Mouse (Mus musculus) liver (tissue): ENCODE data around the gene Rpl18.

Source experiments
- DNase-seq: peaks from one replicate; pipeline ENCODE4 v3.0.0-alpha.2; 2020; ENCODE audit warnings: mixed read lengths

Rpl18 gene

DNA sequence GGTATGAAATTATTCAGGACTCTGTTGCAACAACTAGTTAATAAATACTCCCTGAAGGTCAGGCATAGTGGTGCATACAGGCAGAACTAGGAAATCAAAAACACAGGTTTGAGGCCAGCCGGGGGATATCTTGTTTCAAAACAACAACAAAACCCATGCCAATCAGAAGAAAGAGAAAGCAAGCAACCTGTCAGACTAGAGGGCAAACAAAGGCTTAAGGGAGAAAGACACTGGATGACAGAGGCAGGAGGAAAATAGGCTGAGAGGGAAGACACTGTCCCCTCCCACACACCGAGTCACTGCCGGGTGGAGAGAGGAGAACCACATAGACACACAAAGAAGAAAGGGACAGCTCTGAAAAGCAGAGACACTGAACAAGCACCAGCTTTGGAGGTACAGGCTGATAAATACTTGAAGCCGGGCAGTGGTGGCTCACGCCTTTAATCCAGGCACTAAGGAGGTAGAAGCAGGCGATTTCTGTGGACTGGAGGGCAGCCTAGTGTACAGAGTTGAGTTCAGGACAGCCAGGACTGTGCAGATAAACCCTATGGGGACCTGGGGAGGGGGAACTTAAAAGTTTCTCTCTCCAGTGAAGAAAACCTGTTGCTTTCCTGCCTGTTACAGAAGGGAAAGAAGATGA lies 1.3 kb upstream of the Rpl18 start:
- DNase-seq = no peak

DNA sequence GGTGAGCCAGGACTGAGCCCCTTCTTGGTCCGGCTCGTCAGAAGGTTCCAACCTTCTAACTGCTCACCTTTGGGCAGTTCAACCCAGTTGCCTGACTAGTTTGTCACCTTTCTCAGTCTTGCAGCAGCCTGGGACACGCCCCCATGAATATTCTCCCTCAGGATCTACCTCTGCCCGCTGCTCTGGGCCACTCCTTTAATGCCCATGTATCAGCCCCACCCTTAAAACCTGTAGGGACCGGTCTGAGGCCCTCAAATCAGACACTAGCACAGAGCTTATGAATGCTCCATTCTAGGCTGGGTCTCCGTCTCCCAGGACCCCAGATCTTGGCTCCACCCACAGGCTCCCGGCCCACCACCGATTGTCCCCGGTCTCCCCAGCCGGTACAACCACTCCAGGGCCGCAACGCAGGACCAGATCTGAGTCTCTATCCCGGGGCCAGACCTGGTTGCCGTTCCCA lies 597 bp upstream of the Rpl18 start:
- peak; percentile 49 for DNase-seq

DNA sequence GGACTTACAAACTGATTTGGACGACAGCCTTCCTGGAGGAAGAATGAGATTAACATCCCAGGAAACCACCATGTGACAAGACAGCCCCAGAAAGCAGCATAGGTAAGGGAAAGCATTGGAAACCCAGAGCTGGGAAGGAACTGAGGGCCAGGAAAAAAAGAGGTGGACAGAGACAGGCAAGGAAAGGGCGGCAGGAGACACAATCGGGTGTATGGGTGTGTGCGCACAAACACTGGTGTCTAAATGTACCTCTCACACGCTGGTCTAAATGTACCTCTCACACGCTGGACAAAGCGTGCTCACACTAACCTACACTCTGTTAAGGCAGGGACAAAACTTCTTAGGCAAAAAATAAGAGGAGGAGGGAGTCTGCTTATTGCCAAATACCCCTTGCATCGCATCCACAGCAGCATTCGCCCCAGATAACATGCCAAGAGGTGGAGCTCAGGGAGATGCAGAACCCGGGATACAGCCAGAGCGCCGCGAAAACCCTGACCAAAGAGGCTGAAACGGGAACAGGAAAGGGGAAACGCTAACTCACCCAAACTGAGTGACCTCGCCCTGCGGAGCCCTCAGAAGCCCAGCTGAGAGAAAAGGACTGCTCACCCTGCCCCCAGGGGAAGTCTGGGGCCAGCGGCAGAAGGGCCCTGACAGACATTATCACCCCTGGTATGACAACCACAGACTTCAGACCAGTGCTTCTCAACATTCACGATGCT lies 643 bp downstream of the Rpl18 start:
- DNase-seq = peak; percentile 48

DNA sequence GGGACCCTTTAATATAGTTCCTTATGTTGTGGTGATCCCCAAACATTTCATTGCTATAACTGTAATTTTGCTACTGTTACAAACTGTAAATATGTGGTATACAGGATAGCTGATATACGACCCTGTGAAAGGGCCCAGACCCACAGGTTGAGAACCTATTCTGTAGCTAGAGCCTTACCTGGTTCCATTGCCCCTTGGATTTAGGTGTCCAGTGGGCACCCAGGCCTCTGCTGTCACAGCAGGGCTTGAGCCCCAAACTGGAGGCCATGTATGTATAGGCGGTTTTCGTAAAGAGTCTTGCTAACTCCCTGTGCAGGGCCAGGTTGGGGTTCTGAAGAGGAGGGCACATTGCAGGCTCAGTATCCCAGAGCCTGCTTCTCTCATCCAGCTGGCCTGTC lies 1.2 kb downstream of the Rpl18 start:
- no peak for DNase-seq

DNA sequence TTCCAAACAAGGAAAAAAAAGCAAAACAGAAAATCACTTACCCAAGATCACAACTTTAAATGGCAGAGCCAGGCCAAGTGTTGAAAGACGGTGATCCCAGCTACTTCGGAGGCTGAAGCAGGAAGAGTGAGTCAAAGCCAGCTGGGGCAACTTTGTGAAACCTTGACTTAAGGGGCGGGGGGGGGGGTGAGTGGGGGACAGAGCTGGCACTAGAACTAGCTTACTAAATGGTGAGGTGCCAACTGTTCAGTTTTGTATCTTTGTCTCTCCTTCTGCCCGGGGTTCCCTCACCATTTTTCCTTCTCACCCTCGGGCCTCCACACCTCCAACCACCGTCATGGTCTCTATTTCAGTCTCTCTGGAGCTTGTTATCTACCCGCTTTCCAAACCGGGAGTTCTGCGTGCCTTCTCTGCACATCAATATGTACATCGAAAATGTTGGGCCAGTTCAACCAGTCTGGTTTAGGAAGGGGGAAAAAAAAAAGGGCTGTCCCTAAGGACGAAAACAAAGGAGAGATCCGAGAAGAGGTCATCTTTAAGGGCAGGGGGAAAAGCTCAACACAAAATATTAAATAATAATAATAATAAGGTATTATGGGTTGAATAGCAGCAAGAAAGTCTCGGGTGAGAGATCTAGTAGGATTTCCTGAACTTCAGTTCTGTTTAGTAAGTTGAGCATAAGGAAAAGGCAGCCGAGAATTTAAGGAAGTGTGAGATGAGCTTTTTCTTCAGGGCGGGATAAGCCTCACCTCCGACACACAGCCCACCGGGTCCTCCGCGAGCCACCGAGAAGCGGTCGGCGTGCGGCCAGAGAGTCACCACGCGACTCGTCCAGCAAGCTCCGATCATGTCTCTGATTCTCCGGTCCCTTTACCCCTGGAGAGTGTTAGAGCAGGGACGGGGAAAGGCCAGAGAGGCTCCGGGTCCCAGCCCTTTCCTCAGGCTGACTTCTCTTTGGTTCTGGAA lies 2.0 kb downstream of the Rpl18 start:
- no peak for DNase-seq

DNA sequence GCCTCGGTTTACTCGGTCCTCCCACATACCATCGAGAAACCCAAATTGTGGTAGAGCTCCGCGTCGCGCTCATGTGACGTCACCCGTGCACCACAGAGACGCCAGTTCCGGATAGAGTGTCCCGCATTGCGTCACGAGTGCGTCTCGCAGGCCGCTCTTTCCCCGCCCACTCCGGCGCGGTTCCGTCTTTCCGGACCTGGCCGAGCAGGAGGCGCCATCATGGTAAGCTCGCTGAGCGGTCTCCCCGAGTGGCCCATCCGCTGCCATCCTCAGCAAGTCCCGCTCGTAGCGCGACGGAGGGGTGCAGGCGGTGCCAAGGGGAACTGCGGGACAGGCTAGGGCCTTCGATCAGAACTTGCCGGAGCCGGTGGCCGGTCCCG lies 2.7 kb downstream of the Rpl18 start, which contains the start of gene Sphk2:
TSS of gene Sphk2 (minus strand) at position 85 of the 380 bp plus-strand sequence.
- peak; percentile 98 for DNase-seq

DNA sequence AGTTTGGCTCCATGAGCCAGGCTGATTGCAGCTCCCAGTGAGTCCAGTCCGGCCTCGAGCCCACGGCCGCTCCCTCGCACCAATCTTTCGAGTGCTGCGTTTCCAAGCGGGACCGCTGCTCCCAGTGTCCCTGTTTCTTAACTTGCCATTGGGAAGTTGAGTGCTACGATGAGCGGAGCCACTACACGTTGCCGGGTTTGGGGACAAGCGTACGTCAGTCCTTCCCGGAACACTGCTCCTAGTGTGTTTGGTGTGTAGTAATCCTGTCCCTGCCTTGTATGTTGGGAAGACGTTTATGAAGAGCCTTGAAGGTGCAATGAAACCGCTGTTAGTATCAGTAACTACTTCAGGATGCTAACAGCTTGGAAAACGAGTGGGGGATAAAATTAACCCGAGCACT lies 3.1 kb downstream of the Rpl18 start:
- DNase-seq = no peak

DNA sequence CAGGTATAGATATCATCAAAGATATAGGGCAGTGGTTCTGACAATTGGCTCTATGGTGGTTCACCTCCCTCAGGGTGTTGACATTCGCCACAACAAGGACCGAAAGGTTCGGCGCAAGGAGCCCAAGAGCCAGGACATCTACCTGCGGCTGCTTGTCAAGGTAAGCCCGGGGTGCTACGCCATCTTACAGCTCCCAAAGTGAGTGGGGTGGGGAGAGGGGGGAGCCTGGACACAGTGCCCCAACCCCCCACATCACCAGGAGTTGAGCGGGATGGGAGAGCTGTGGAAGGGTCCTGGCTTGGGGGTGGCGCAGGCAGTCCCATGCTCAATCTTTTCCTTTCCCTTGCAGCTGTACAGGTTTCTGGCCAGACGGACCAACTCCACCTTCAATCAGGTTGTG lies 3.9 kb downstream of the Rpl18 start:
- no peak for DNase-seq

DNA sequence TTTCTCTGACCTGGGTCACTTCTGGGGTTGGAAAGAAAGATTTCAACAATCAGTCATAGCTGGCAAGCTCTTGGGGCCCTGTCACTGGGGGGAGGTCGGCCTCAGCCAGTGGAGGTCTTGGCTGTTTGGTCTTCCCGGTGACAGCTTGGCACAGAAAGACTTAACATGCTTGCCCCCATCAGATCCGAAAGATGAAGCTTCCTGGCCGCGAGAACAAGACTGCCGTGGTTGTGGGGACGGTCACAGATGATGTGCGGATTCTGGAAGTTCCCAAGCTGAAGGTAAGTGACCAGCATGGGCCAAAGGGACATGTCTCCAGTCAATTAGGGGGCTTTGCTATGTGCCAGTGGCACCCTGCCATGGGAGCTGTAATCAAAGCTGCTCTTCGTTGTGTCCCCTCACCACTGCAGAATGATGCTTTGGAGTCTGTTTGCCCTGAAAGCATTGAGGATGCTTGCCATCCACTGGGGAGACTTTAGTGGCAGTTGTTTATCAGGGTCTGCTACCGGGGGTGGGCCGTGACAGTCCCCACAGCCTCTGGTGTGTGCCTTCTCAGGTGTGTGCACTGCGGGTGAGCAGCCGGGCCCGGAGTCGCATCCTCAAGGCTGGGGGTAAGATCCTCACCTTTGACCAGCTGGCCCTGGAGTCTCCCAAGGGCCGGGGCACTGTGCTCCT lies 4.6 kb downstream of the Rpl18 start:
- no peak for DNase-seq

DNA sequence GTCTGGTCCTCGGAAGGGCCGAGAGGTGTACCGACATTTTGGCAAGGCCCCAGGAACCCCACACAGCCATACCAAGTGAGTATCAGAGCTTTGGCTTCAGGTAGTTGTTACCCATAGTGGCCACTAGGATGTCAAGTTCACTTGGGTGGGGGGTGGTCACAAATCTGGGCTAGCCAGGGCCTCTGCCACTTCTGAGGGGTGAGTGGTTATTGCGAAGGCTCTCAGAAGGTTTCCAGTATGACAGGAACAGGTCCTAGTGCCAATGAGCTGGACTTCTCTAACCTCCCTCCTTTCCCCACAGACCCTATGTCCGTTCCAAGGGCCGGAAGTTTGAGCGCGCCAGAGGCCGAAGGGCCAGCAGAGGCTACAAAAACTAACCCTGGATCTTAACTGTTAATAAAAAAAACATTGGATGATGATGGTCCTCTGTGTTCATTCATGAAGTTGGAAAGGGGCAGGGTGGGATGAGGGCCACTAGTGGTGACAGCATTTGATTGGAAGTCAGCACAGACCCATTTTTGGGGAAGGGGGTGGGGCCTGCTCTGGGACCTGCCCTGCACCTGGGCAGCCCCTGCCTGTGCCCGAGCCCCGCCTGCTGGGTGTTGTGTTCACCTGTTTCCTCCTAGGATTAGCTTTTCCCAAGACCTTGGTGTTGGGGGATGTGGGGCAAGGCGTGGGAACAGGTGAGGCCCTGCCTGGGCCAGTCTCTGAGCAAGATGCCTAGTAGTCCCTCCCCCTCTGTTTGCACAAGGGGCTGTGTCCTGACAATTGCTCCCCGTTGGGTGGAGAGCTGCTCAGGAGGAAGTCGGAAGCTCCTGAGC lies 5.4 kb downstream of the Rpl18 start, which contains the start of gene Fam83e:
TSS of gene Fam83e (plus strand) at position 800 of the 821 bp plus-strand sequence.
- no peak for DNase-seq

DNA sequence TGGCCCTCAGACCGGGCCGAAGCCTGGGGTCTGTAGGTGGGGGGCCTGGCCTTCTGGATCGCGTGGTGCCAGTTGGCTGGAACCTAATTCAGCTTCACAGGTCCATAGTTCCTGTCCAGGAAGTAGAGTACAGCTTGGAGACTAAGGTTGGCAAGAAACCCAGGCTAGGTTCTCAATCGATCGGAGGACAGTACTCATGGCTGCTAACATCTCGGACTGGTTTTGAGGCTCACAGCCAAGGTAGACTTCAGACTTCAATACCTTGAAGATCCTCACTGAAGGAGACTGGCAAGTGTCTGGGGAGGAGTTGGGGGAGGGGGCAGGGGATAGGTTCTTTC lies 5.9 kb downstream of the Rpl18 start:
- no peak for DNase-seq

DNA sequence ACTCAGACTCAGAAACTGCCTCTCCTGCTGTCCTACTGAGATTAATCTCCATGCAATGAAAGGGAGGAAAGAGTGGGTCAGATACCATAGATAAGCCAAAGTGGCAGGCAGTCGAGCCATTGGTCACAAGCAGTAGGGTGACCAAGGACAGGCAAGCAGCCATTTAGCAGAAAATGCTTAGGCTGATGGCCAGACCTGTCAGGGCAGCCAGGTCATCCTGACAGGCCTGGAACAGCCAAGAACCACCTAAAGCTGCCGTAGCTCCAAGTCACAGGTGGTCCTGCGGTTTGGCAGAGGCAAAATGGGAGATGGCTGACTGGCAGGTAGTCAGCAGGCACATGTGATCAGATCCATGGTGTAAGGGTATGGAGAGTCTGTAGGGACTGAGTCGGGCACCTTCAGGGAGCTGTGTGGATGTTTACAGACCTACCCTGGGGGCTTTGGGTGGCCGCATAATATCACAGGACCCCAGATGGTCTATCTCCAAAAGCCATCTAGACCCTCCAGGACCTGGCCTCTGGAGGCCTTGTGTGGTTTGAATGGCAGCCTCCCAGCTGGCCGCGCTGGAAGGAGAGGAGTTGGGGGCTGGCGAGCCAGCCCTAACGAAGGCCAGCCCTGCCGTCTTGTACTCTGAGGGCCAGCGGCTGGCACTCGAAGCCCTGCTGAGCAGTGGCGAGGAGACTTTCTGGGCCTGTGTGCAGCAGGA lies 6.5 kb downstream of the Rpl18 start:
- DNase-seq = no peak

DNA sequence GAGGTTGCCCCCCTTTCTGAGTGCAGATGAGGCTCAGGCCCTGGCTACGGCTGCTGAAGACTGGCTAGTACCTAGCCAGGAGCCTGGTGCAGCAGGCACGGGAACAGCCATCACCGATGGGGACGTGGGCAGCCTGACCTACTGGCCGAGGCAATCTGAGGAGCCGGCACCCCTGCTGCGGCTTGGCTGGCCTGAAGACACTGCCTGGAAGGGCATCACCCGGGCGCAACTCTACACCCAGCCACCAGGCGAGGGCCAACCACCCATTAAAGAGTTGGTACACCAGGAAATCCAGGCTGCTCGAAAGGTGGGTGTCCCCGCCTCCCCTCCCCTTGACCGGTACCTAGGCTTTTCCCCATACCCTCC lies 7.1 kb downstream of the Rpl18 start:
- DNase-seq = no peak

DNA sequence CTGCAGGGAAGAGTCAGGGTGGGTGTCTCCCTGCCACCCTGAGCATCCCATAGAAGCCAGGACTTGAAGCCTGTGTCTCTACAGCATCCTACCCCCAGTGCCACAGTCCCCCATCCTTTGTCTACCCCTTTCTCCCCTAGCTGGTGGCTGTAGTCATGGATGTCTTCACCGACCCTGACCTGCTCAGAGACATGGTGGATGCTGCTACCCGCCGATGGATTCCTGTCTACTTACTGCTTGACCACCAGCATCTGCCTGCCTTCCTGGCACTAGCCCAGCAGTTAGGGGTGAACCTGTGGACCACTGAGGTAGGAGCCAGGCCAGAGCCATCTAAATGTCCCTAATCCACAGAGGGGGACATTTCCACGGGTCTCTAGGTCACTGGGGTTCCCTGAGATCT lies 8.0 kb downstream of the Rpl18 start:
- no peak for DNase-seq

DNA sequence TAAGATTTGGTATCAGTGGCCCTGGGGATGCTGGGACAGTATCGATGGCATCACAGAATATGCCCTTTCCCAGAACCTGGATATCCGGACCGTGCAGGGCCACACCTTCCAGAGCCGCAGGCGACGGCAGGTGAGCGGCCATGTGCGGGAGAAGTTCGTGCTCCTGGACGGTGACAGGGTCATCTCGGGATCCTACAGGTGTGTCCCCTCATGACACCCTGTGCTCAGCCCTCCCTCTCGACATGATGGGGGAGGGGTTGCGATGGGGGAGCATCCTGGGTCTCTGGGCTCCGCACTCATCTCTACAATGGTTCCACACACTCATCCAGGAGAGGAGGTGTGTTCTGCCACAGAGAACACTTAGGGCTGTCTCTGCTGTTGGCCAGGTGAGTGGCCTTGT lies 8.5 kb downstream of the Rpl18 start:
- no peak for DNase-seq

DNA sequence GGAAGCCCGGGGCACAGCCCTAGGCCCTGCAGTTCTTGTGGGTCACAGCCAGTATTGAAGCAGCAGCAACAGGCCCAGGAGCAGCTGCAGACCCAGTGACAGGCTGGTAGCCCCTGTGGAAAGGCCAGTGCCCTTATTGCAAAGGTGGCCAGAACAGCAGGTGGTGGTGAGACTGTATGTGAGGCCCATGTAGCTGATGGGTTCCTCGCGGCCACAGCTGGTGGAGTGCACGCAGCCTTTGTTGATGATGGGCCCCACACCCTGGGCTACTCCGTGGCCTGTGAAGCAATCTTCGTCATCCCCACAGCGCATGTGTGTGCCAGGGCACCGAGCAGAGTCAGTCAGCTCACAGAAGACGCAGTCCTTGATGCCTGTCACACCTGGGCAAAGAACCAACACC lies 9.9 kb downstream of the Rpl18 start:
- no peak for DNase-seq

DNA sequence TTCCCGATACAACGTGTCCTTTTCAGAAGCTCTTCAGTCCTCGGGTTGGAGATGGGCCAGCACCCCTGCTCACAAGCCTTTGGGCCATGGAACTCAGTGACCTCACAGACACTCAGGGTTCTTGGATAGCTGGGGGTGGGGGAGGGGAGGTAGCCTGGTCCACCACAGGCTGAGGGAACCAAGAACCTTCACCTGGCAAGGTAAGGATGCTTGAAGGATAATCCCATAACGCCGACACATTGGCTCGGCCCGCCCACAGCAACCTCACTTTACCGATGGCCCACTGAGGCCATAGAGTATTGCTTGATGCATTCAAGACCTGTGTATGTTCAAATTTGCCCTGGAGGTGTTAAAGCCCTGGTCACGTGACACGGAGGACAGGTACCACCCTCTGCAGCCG lies 10.5 kb downstream of the Rpl18 start, which contains the start of gene Spaca4:
TSS of gene Spaca4 (minus strand) at position 101 of the 400 bp plus-strand sequence.
- DNase-seq = no peak

DNA sequence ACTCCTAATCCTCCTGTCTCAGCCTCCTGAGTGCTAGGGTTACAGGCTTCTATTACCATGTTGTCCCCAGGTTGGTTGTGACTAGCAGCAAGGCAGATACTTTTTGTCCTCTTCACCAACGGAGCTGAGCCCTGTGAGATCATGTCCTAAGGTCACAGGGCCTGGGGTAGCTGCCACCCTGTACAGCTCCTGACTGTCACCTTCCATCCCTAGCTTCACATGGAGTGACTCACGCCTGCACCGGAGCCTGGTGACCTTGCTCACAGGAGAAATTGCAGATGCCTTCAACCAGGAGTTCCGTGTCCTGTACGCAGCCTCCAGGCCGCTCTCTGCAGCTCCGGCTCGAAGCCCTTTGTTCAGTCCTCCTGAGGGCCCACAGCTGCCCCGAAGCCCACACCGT lies 11.2 kb downstream of the Rpl18 start:
- no peak for DNase-seq

DNA sequence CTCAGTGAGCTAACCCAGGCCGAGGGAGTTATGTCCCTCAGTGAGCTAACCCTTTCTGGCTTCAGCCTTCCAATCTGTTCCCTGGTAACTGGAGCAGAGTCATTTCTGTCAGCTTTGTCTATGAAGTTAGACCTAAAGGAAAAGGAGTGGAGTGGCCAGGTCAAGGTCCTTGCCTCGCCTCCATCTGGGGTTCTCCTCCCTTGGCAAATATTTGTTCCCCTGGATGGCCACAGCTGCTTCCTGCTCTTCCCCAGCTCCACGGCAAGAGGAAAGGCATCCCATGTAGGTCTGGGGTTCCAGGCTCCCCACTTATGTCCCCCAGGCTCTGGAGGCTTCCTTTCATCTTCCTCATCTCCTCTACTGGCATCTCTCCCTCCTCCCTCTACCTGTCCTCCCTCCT lies 12.4 kb downstream of the Rpl18 start:
- DNase-seq = no peak

DNA sequence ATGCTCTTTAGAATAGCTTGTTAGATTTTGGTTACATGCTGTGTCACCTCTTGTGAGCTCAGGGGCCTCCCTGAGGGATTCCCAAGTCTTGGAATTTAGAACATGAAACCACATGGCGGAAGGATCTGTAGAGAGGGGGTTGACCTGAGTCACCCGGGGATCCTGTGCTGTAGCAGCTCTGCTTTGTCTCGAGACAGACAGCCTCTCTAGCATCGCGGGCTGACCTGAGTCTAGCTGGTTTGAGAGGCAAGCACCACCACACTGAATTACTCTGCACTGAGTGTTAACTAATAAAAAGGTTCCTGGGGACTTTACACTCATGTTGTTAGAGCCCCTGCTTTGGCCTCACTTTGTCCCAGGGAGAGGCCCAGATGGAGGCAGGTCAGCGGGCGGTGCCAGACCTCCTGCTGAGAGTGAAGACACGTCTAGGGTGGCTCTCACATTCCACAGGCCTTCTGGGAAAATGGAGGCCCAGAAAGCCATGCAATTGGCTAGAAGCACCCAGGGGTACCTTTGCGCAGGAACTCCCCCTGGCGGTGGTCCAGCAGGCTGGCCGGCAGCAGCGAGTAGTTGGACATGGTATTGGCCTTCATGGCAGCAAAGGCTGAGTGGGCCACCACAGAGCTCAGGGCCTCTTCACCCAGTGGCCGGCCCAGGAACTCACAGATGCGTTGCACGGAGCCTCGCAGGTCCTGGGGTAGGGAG lies 15.6 kb downstream of the Rpl18 start:
- DNase-seq = peak; percentile 73

DNA sequence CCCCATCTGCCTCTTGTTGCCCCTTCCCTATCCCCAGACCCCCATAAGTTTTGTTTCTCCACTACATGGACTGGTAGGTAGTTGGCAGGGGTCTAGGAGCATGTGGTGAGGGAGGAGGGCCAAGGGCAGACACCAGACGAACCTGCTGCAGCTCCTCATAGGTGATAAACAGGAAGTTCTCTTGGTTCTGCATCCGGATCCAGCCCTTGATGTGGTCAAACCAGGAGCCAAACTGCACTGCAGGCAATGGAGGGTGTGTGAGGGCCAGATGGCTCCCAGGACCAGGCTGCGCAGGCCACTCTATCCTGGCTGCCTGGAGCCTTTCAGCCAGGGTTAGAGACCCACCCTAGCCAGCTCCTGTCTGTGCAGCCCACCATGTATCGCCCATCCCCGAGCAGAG lies 18.2 kb downstream of the Rpl18 start:
- DNase-seq = no peak
